In genomic region chr9:101995423-101996156, GRCm38 (mm10) we compare ENCODE assay signal across 10 mouse cellular contexts.
DNase-seq lines count a peak whose midpoint lies in the region; ATAC-seq and TF ChIP-seq lines count a peak whose summit lies in the region.
"Had no signal": no experiment of that assay in that cellular context is flagged by ENCODE, and none has a peak within 500 bp of the region (broad histone marks: within the 10 kb centered on the region; RNA-seq: fewer than 3 reads in every experiment).

No protein-coding gene starts in this region.

- ATAC-seq in hindbrain, embryonic 16.5 days, result 0 out of 2 replicates have a peak, but pooled peaks have one; percentile 17
- no peak for ATAC-seq in hindbrain, postnatal 0 days
- peak; percentile 84 for ATAC-seq in common myeloid progenitor, adult 5-6 weeks (replicated peaks; ENCODE audit: low read depth, poor library complexity, severe bottlenecking)
- ATAC-seq in liver, embryonic 16.5 days (ENCODE audit: low read depth), result peak; percentile 94
- ATAC-seq in midbrain, postnatal 0 days (ENCODE audit: low FRiP score), result no peak

- no peaks in the 10 kb centered on the region for H3K9me3 ChIP-seq in hindbrain, embryonic 16.5 days (ENCODE audit: control insufficient read depth, low read length)
- no peaks in the 10 kb centered on the region; the same call in 1 of the 2 replicates for H3K9me3 ChIP-seq in hindbrain, postnatal 0 days (ENCODE audit: low read length)
- no peaks in the 10 kb centered on the region for H3K9me3 ChIP-seq in liver, embryonic 16.5 days (replicated peaks; ENCODE audit: control insufficient read depth, low read length)
- H3K9me3 ChIP-seq in midbrain, postnatal 0 days (ENCODE audit: low read length), result no peaks in the 10 kb centered on the region

- no peak overlapping the region for H3K4me3 ChIP-seq in hindbrain, embryonic 16.5 days (ENCODE audit: low read length)
- no peak overlapping the region for H3K4me3 ChIP-seq in hindbrain, postnatal 0 days (ENCODE audit: low read length)
- H3K4me3 ChIP-seq in liver, embryonic 16.5 days (ENCODE audit: low read depth, low read length), result peak overlapping the region; percentile 27
- no peak overlapping the region for H3K4me3 ChIP-seq in midbrain, postnatal 0 days (ENCODE audit: low read depth, low read length)

- no peak overlapping the region for H3K4me2 ChIP-seq in hindbrain, embryonic 16.5 days (ENCODE audit: low read length)
- H3K4me2 ChIP-seq in hindbrain, postnatal 0 days (ENCODE audit: low read depth, low read length), result no peak overlapping the region
- peak overlapping the region; percentile 61 for H3K4me2 ChIP-seq in liver, embryonic 16.5 days (ENCODE audit: low read depth, low read length)
- H3K4me2 ChIP-seq in midbrain, postnatal 0 days (ENCODE audit: low read depth, low read length, poor library complexity, severe bottlenecking), result no peak overlapping the region

- H3K27ac ChIP-seq in hindbrain, embryonic 16.5 days (ENCODE audit: low read depth, low read length), result no peak overlapping the region
- H3K27ac ChIP-seq in hindbrain, postnatal 0 days, result no peak overlapping the region
- H3K27ac ChIP-seq in liver, embryonic 16.5 days (ENCODE audit: low read length), result peak overlapping the region; percentile 90
- H3K27ac ChIP-seq in midbrain, postnatal 0 days (ENCODE audit: low read depth, low read length), result peak overlapping the region; percentile 63

- H3K9ac ChIP-seq in hindbrain, embryonic 16.5 days (ENCODE audit: low read depth, low read length), result no peak overlapping the region
- H3K9ac ChIP-seq in hindbrain, postnatal 0 days (replicated peaks; ENCODE audit: low read length), result no peak overlapping the region
- peak overlapping the region; percentile 53 for H3K9ac ChIP-seq in liver, embryonic 16.5 days (ENCODE audit: low read depth, low read length)
- 0 out of 2 replicates have a peak overlapping the region, but pooled peaks have one; percentile 19 for H3K9ac ChIP-seq in midbrain, postnatal 0 days (replicated peaks; ENCODE audit: low read length, poor library complexity, severe bottlenecking)

- TF ChIP-seq CTCF in hindbrain, postnatal 0 days (IDR thresholded peaks at IDR 0.05; ENCODE audit: low read depth), result no peak
- TF ChIP-seq CTCF in midbrain, postnatal 0 days (IDR thresholded peaks at IDR 0.05), result no peak

- 80% methylated on average over 10 of the region's 10 CpGs for WGBS in hindbrain, embryonic 16.5 days
- WGBS in hindbrain, postnatal 0 days, result 75% methylated on average over 10 of the region's 10 CpGs
- WGBS in liver, embryonic 16.5 days (ENCODE audit: insufficient replicate concordance), result 9% methylated on average over 10 of the region's 10 CpGs
- WGBS in midbrain, postnatal 0 days, result 61% methylated on average over 10 of the region's 10 CpGs

- DNase-seq in hindbrain, postnatal 0 days (ENCODE audit: low spot score), result no peak
- no peak for DNase-seq in midbrain, postnatal 0 days (ENCODE audit: low spot score)
- no peak for DNase-seq in kidney, postnatal 25 days
- no peak for DNase-seq in retina, embryonic 14.5 days (ENCODE audit: low spot score)
- no peak for DNase-seq in kidney, adult 11 months
- DNase-seq: lung, adult 18-20 months; right cerebral cortex, postnatal 4 days had no signal

- H3K27me3 ChIP-seq in hindbrain, embryonic 16.5 days (replicated peaks; ENCODE audit: control insufficient read depth, insufficient read depth, low read length), result no peaks in the 10 kb centered on the region
- no peaks in the 10 kb centered on the region for H3K27me3 ChIP-seq in hindbrain, postnatal 0 days (ENCODE audit: insufficient read depth, low read length)
- H3K27me3 ChIP-seq in liver, embryonic 16.5 days (ENCODE audit: control insufficient read depth, insufficient read depth, low read depth, low read length), result no peaks in the 10 kb centered on the region
- no peaks in the 10 kb centered on the region for H3K27me3 ChIP-seq in midbrain, postnatal 0 days (ENCODE audit: insufficient read depth, low read length)

- 0 out of 2 replicates have a peak, but pooled peaks cover 4% of the 10 kb centered on the region for H3K36me3 ChIP-seq in hindbrain, embryonic 16.5 days (ENCODE audit: control insufficient read depth, insufficient read depth, low read length)
- no peaks in the 10 kb centered on the region; the same call in 1 of the 2 replicates for H3K36me3 ChIP-seq in hindbrain, postnatal 0 days (ENCODE audit: insufficient read depth, low read length)
- no peaks in the 10 kb centered on the region for H3K36me3 ChIP-seq in liver, embryonic 16.5 days (ENCODE audit: control insufficient read depth, insufficient read depth)
- H3K36me3 ChIP-seq in midbrain, postnatal 0 days (ENCODE audit: insufficient read depth, low read length), result peaks cover 15% of the 10 kb centered on the region

- H3K4me1 ChIP-seq in hindbrain, embryonic 16.5 days (ENCODE audit: control insufficient read depth, insufficient read depth, low read depth, low read length), result no peaks in the 10 kb centered on the region
- peaks cover 6% of the 10 kb centered on the region; the same call in 1 of the 2 replicates for H3K4me1 ChIP-seq in hindbrain, postnatal 0 days (ENCODE audit: insufficient read depth, low read length)
- peaks cover 45% of the 10 kb centered on the region for H3K4me1 ChIP-seq in liver, embryonic 16.5 days (ENCODE audit: control insufficient read depth, low read depth, low read length)
- H3K4me1 ChIP-seq in midbrain, postnatal 0 days (ENCODE audit: insufficient read depth, low read length), result no peaks in the 10 kb centered on the region; the same call in 1 of the 2 replicates

Comparison
In these comparisons a context has a peak if more than half of its experiments do, and no peak if none do; other contexts are left out.
1. ATAC-seq: peak in hindbrain, embryonic 16.5 days (single experiment), common myeloid progenitor, adult 5-6 weeks (single experiment) and liver, embryonic 16.5 days (single experiment); none in hindbrain, postnatal 0 days (single experiment) and midbrain, postnatal 0 days (single experiment).
2. H3K27ac ChIP-seq: peak in liver, embryonic 16.5 days (single experiment) and midbrain, postnatal 0 days (single experiment); none in hindbrain, embryonic 16.5 days (single experiment) and hindbrain, postnatal 0 days (single experiment).
3. H3K9ac ChIP-seq: peak in liver, embryonic 16.5 days (single experiment) and midbrain, postnatal 0 days (single experiment); none in hindbrain, embryonic 16.5 days (single experiment) and hindbrain, postnatal 0 days (single experiment).